Mouse (Mus musculus) adrenal gland, postnatal 4 days (tissue): ENCODE data around the gene Foxp4. TPM values are rescaled to one million over a fixed set of nuclear protein-coding genes. Genes with fewer than 3 reads are reported as not detected.

Experiments
- DNase-seq, 2 experiments: peaks; one replicate each; pipeline ENCODE4 v3.0.0; 2021 to 2022; ENCODE audit warnings: low spot score in 2 of 2, mixed read lengths in 2 of 2
- total RNA-seq, 2 experiments: library from RNA; stranded (reverse); gene quantifications; 2 replicates each; pipeline ENCODE4 v1.2.3; 2021

Gene Foxp4
- total RNA-seq, 2 experiments from 2014 or later: 37.8 to 41.2 TPM

- no peak for DNase-seq
Measured at GRCm38 (mm10) chr17:47899156-47899555, 25.3 kb downstream of the Foxp4 start.

- no peak for DNase-seq
Measured at GRCm38 (mm10) chr17:47897956-47898752, 26.3 kb downstream of the Foxp4 start.

GRCm38 (mm10) chr17:47889727-47890126, 34.7 kb downstream of the Foxp4 start:
- DNase-seq: no peak

- DNase-seq: no peak
Measured at GRCm38 (mm10) chr17:47889267-47889666, 35.2 kb downstream of the Foxp4 start.

- no peak for DNase-seq
Measured at GRCm38 (mm10) chr17:47888641-47889040, 35.8 kb downstream of the Foxp4 start.

GRCm38 (mm10) chr17:47888155-47888455, 36.3 kb downstream of the Foxp4 start:
- no peak for DNase-seq

- no peak for DNase-seq
Measured at GRCm38 (mm10) chr17:47887381-47888154, 36.9 kb downstream of the Foxp4 start.

GRCm38 (mm10) chr17:47883099-47883498, 41.3 kb downstream of the Foxp4 start:
- no peak for DNase-seq

- no peak for DNase-seq
Measured at GRCm38 (mm10) chr17:47881330-47881729, 43.1 kb downstream of the Foxp4 start.

- DNase-seq: no peak
Measured at GRCm38 (mm10) chr17:47879207-47879606, 45.2 kb downstream of the Foxp4 start.

GRCm38 (mm10) chr17:47878378-47879089, 45.9 kb downstream of the Foxp4 start:
- no peak for DNase-seq

GRCm38 (mm10) chr17:47877715-47878377, 46.6 kb downstream of the Foxp4 start:
- DNase-seq: no peak

- DNase-seq: no peak
Measured at GRCm38 (mm10) chr17:47876776-47877714, 47.4 kb downstream of the Foxp4 start.

GRCm38 (mm10) chr17:47873341-47873791, 51.1 kb downstream of the Foxp4 start:
- peak; percentile 46 to 67 for DNase-seq

- no peak for DNase-seq
Measured at GRCm38 (mm10) chr17:47872311-47873011, 52.0 kb downstream of the Foxp4 start.

- no peak for DNase-seq
Measured at GRCm38 (mm10) chr17:47869874-47870273, 54.6 kb downstream of the Foxp4 start.

GRCm38 (mm10) chr17:47866037-47866436, 58.4 kb downstream of the Foxp4 start:
- no peak for DNase-seq

- DNase-seq: peak; percentile 71 to 81
Measured at GRCm38 (mm10) chr17:47864496-47864895, 59.9 kb downstream of the Foxp4 start.

- DNase-seq: no peak
Measured at GRCm38 (mm10) chr17:47863437-47863836, 61.0 kb downstream of the Foxp4 start.
